Mouse (Mus musculus) heart, postnatal 4 days (tissue): ENCODE data around the gene Mlxipl. TPM values are rescaled to one million over a fixed set of nuclear protein-coding genes. Genes with fewer than 3 reads are reported as not detected.

Experiments used
- DNase-seq: peaks from one replicate; pipeline ENCODE4 v3.0.0; 2021
- total RNA-seq, 2 experiments: library from RNA; stranded (reverse); gene quantifications; 2 replicates each; pipeline ENCODE4 v1.2.3; 2021

The Mlxipl gene
- total RNA-seq, 2 experiments from 2014 or later, result 8.4 to 9.6 TPM

DNA sequence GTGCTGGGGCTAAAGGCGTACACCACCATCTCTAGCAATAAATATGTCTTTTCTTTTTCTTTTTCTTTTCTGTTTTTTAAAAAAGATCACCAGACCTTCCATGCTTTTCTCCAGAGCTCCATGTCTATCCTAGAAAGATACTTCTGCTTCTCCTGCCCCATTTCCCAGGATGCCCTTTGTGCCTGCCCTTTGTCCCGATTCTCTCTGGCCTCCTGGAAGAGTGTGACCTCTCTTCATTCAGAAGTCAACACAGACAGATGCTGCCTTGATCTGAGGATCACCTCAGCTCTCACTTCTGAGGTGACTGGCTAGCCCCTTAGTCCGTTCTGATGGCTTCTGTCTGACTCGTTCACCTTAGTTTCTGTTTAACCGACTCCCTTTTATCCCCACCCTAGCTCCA lies 9.2 kb upstream of the Mlxipl start:
- no peak for DNase-seq

DNA sequence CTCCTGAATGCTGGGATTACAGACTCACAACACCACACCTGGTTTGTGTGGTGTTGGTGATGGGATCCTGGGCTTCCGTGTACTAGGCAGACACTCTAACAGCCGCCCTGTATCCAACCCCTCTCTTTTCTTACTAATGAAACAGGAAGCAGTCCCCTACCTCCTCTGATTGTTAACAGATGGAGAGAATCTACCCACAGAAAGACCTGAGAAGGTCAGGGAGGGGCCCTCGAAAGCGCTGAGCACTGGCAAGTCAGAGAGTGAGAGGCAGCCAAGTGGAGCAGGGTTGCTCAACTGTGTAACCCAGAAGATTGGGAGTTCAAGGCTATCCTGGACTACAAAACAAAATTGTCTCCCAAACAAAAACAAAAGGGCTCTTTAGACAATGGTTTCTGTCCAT lies 2.8 kb upstream of the Mlxipl start:
- no peak for DNase-seq

DNA sequence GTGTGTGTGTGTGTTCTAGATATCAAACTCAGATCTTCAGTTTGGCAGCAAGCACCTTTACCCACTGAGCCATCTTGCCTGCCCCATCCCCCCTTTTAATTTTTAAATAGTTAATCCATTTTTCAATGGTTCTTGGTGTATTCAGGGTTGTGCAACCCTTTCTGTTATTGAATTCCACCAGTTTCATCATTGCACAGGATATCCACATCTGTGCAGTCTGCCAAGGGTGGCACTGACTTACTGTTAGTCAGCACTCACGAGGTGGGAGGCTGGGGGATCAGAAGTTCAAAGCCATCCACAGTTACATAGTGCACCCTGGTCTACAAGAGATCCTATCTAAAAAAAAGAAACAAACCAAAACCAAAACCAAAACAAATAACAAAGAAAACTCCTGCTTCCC lies 11.3 kb downstream of the Mlxipl start:
- no peak for DNase-seq

DNA sequence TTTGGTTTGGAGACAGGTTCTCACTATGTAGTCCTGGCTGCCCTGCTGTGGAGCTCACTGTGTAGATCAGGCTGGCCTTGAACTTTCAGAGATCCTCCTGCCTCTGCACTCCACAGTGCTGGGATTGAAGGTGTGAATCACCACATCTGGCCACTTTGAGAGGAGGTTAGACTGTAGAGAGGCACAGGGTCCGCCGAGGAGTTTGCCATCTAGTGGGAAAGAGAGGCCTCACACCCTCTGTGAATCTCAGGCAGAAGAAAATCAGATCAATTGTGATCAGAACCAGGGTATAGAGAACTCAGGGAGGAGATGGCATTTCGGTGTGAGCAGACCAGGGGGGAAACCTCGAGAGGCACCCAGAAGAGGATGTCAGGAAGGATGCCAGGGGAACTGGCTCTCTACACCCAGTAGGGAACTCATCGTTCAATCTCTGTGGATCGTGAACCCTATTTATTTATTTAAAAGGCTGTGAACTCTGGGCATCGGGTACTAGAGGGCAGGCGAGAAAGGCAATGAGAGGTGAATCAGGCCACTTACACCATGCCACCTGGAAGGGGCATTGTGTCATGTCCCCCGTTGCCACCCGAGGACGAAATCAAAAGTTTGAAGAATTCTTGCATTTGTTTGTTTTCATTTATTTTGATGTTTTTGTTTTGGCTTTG lies 14.4 kb downstream of the Mlxipl start:
- DNase-seq, result peak; percentile 27

DNA sequence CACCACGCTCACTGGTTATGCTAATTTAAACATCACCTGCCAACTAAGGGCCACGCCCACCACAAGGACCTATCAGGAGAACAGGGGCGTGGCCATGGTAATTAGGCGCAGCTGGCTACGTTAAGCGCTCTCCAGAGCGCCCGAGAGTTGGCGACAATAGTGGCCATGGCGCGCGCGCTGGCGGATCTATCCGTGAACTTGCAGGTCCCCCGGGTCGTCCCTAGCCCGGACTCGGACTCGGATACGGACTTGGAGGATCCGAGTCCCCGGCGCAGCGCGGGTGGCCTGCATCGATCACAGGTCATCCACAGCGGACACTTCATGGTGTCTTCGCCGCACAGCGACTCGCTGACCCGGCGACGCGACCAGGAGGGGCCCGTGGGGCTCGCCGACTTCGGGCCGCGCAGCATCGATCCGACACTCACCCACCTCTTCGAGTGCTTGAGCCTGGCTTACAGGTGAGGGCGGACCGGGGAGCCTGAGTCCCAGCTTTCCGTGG lies 17.1 kb downstream of the Mlxipl start:
- DNase-seq, result peak; percentile 84

DNA sequence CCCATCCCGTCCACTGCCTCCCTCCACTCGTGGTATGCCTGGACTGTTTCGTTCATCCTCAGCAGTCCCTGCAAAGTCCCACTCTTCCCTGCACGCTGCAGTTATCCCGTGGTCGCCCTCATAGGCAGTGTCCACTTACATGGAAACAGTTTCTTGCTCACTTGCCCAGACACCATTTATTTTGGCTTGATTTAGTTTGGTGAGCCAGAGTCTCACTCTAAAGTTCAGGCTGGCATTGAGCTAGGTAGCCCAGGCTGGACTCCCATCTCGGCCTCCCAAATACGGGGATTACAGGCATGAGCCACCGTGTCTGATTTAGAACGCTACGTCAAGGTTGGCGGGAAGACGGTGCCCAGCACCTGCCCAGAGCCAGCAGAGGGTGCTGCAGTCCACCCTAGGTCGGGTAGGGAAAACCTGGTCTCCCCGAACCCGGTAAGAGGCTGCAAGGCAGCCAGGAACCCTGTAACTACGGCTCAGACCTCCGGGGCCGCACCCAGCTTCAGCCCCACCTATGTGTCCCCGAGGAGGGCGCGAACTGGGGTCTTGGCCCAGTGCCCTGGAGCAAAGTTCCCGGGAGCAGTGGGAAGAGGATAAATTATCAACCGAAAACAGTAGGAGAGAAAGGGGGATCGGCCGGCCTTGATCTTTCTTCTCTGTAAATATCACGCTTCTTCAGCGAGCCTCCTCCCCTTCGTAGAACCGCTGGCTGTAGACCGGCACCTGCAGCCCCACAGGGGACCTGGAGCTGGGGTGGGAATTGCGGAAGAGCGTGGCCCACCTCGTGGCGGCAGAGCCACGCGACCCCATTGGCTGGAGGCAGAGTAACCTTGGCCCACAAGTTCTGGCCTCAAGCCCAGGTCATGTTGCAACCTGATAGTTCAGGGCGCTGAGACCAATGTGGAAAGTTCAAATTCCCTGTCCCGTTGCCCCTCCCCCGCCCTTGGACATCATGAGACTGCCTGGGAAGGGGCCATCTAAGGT lies 18.1 kb downstream of the Mlxipl start:
- peak; percentile 76 for DNase-seq

DNA sequence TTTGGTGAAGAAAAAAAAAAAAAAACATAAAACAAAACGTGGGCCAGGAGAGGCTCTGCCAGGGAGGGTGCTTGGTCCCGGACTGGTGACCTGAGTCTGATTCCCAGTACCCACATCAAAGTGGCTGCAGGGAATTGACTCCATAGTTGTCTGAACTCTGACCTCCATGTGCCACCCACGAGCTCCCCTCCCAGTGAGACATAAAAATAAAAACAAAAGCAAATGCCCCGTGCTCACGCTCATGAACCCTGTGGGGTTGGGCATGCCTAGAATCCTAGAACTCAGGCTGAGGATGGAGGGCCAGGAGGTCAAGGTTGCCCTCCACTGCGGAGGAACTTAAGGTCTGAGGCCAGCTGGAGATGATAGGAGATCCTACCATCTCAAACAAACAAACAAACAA lies 19.3 kb downstream of the Mlxipl start:
- no peak for DNase-seq

DNA sequence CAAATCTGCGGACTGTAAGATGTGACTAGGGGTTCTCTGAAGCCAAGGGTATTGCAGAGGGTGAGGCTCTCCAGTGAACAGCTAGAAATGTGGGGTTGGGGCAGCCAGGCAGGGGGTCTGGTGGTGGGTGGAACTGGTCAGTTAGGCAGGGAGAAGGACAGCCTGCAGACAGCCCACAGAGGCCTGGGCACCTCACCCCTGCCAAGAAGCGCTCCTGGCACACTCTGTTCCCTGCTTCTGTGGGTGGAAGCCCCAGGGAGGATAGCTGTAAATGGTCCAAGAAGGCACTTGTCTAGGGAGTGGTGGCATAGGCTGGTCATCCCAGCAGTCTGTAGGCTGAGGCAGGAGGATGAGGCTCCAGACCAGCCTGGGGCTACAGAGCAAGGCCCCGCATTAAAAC lies 19.7 kb downstream of the Mlxipl start:
- no peak for DNase-seq

DNA sequence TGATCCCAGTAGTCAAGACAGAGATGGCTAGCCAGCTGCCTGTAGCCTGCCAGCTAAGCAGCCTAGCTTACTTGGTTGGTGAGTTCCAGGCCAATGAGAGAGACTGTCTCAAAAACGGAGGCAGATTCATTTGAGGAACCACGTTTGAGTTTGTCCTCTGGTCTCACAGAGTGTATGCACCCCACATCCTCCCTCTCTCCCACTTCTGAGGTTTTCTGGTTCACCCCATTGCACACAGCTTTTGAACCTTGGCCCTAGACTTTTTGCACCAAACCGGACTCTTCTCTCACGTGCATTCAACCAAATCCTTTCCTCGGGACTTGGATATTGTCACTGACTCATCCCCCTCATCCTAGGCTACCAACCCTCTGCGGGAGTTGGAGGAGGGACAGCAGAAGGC lies 20.3 kb downstream of the Mlxipl start:
- DNase-seq, result no peak

DNA sequence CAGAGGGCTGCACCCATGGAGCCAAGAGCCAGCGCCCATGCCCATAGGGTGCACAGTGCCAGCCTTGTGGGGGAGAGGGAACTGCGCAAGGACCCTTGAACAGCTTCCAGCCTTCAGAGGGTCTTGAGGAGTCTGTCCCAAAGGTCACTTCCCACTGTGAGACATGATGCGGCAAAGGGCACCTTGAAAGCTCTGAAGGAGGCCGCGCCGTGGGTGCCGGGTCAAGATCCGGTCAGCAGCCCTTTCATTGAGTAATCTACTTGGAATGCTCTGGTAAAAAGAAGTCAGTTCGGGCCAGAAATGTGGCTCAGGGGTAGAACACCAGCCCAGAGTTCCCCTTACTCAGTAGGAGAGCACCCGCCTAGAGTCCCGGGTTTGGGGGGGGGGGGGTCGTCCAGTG lies 24.1 kb downstream of the Mlxipl start:
- no peak for DNase-seq

DNA sequence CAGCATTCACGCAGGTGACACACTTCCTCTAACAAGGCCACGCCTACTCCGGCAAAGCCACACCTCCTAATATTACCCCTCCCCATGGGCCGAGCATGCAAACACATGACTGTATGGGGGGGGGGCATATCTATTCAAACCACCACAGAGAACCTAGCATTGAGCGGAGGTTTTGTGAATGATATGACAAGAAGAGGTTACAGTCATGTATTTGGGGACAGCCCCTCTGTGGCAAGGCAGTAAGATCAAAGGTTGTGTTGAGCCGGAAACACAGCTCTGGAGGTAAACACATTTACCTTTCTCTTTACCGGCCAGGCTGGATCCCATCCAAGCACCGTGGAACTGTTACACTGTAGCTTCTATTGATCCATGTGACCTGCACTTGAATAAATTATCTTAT lies 25.6 kb downstream of the Mlxipl start:
- DNase-seq, result no peak

DNA sequence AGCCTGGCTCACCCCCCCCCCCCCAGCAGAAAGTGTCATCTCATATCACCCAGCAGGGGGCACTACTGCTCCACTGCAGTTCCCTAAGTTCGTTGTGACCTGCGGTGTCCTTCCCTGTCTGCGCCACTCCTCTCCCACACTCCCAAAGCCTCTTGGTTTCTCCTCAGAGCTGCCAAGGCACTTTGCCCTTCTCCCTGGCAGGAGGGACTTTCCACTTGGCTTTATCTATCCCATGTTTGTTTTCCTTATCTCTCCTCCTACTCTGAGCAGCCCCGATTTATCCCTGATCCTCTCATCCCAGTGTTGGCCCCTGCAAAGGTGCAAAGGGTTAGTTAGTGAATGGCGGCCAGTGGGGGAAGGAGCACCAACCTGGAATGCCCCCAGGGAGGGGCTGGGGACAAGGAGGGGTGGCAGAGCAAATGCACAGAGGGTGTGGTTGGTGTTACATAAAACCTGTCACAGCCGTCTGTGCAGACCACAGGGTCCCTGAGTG lies 28.9 kb downstream of the Mlxipl start:
- DNase-seq, result peak; percentile 75

DNA sequence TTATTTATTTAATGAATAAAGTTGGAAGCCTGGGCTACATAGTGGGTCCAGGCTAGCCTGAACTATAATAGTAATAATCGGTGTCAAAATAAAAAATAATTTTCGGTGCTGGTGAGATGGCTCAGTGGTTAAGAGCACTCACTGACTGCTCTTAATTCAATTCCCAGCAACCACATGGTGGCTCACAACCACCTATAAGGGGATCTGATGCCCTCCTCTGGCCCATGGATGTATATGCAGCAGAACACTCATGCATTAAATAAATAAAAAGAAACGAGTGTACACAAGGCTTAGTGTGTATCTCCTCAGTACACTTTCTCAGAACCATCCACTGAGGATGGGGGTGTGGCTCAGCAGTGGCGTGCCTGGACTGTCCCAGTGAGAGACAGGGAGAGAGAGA lies 31.1 kb downstream of the Mlxipl start:
- DNase-seq, result no peak

DNA sequence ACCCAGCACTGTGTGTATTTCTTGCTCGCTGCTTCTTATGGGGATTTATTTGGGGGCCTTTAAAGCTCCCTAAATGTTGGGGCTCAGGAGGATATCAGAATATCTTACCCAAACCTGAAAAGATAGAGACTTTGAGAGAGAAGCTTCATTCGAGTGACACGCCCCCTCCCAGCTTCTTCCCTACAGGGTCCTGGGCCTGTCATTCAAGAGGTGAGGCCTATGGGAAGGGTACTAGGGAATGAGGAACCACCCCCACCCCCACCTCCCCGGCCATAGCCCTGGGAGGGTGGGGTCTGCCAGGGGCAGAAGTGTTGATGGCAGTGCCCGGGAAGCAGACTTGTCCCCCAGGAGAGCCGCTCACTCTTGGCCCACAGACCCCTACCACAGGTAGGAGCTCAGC lies 36.4 kb downstream of the Mlxipl start:
- DNase-seq, result no peak

DNA sequence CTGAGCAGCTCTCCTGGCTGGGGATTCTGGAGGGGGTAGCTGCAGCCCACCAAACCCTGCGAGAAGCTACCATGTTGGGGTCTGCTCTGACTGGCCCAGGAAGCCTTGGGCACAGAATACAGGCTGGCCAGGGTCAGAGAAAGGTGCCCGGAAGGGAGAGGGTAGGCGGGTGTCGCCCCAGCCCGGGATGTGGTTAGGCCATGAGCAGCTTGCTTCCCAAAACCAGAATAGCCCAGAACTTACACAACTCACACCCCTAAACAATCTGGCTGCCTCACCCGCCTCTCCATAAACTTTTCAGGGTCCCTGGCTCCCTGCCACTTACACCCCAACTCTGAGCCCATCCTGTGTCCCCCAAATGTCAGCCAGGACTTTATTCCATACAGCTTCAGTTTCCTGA lies 38.0 kb downstream of the Mlxipl start:
- DNase-seq, result no peak

DNA sequence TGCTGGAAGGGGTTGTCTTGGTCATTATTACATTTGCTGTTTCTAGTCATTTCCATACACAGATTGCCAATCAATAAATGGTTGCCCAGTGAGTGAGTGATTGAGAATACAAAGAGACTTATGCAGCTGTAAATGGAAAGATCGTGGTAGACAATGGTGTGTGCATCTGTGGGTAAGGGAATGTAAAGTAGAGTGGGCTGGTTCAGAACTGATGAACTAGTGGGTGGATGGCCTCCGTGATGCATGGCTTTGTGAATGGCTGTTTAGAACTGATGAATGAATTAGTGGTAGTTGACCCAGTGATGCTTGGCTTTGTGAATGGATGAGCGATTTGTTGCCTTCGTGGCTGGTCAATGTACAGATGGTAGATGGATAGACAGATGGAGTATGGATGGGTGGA lies 40.1 kb downstream of the Mlxipl start:
- DNase-seq, result no peak

DNA sequence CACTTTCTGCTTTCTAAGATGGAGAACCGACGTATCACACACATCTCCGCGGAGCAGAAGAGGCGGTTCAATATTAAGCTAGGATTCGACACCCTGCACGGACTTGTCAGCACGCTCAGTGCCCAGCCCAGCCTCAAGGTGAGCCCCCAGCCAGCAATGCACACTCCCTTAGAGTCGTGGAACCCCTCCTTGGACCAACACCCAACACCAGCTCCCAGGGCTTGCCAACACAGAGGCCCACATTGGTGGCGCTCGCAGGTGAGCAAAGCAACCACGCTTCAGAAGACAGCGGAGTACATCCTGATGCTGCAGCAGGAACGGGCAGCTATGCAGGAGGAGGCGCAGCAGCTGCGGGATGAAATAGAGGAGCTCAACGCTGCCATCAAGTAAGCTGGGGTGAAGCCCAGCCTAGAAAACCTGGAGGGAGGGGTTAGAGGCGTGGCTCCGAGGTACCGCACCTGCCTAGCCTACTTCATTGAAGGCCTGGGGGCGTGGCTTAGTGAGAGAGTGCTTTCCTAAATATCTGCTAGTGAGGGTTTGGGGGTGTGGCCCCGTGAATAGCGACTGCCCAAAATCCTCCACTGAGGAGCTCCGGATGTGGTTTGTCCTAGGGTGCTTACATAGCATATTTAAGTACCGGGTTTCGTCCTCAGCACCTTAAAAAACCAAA lies 44.2 kb downstream of the Mlxipl start:
- DNase-seq, result no peak

DNA sequence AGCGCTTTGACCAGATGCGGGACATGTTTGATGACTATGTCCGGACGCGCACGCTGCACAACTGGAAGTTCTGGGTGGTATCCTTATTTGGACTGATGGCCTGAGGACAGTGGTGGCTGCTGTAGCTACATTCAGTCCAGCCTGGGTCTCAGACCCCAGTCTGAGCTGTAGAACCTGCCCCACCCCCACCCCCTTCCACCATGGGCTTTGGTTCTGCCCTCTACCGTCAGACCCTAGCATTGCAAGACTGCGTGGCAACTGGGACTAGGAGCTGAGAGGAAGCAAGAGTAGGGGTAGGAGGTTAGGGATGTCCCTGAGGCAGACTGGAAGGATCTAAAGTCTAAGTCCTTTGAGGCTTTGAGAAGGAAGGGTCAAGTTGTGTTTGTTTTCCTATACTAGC lies 44.8 kb downstream of the Mlxipl start:
- peak; percentile 53 for DNase-seq

DNA sequence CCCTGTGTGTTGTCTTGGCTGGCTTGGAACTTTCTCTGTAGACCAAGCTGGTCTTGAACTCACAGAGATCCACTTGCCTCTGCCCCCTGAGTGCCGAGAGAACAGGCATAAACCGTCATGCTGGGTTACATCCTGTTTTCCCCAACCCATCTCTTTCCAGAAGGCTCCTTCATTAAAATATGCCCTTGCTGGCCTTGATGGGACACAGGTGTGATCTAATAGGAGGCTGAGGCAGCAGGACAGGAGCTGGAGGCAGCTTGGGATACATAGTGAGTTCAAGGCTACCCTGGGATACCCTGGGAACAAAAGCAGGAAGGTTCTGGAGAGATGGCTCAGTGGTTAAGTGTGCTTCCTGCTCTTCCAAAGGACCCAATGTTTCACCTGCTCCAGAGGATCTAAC lies 50.2 kb downstream of the Mlxipl start:
- DNase-seq, result no peak

DNA sequence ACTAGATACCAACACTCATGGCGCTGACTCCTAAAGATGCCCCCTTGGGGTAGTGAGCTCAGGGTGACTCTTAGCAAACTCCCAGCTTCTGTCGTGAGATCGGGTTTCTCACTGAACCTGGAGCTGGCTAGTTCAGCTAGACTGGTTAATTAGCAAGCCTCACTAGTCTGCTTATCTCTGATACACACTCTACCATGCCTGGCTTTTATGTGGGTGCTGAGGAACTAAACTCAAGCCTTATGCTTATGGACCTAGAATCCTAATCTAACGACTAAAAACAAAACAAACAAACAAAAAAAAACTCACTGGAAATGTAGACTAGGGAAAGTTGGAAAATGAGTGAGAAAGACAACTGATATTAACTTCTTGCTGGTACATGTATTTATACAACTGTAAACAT lies 54.8 kb downstream of the Mlxipl start:
- DNase-seq, result no peak

DNA sequence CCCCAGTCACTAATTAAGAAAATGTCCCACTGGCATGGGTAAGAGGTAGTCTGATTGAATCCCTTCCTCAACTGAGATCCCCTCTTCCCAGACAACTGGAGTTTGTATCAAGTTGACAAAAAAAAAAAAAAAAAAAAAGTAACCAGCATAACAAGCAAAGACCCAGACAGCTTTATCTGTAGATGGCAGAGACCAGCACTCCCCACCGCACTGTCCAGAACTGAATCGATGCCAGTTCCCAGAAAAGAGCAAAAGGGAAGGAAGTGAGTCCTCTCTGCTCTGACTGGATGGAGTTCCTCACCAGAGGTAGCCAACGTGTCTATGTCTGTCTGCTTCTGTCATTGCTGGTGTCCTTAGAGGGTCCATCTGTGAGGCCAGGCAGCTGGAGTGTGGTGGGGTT lies 55.8 kb downstream of the Mlxipl start:
- no peak for DNase-seq

DNA sequence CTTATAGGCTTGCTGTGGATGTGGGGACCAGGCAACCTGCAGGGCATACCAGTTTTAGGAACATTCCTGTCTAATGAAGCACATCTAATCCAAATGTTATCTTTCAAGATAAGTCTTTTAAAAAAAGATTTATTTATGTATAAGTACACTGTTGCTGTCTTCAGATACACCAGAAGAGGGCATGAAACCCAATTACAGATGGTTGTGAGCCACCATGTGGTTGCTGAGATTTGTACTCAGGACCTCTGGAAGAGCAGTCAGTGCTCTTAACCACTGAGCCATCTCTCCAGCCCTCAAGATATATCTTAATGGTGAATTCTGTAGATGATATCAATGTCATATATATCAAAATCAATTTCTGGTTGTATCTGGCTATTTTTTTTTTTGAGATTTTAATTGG lies 56.3 kb downstream of the Mlxipl start:
- no peak for DNase-seq

DNA sequence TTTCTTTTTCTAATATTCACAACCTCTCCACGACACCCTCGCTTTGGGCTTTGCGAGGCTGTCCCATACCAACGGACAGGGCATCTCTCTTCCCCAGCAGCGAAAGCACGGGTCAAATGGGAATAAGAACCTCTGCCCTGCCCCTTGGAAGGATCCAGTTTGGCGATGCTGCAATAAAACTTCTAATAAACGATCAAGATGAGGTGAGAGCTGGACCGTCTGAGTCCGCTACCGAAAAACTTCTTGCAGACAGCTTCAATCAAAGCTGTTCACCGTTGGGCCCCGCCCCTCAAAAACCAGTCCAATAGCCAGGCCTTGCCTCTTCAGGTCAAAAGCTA lies 59.0 kb downstream of the Mlxipl start:
- DNase-seq, result no peak
